Mouse (Mus musculus): Measurements from ENCODE around the gene Gm20518. TPM values are rescaled to one million over a fixed set of nuclear protein-coding genes. Genes with fewer than 3 reads are reported as not detected.

The Gm20518 gene
- total and polyA plus RNA-seq, 3 experiments = 0.09 to 1.0 (median 0.75) TPM

GRCm38 (mm10) chr16:17911052-17911595, 19.7 kb upstream of the Gm20518 start, which contains the start of gene Ess2:
TSS of gene Ess2 (minus strand) at chr16:17911348.
- H3K27me3 ChIP-seq (ENCODE audit: insufficient read depth, low read length) = peaks cover 36% of the 10 kb centered on the region
- ATAC-seq (ENCODE audit: extremely low read depth, insufficient number of reproducible peaks, low FRiP score, poor library complexity, severe bottlenecking) (peak; percentile 96), DNase-seq (ENCODE audit: low spot score) (peak; percentile 96)
- TF ChIP-seq CTCF (IDR thresholded peaks at IDR 0.05; ENCODE audit: low read depth, low read length) (0 out of 2 replicates have a peak, but pooled peaks have one; percentile 28), TAL1 (conservative IDR thresholded peaks at IDR 0.05; ENCODE audit: low read depth, low read length) (no peak)
- peaks cover 39% of the 10 kb centered on the region for H3K36me3 ChIP-seq (replicated peaks)
- H3K4me3 ChIP-seq (ENCODE audit: low read depth, low read length) = peak within 1 kb of the TSS; percentile 81
- H3K4me1 ChIP-seq (ENCODE audit: insufficient read depth, low read depth, low read length) = peaks cover 11% of the 10 kb centered on the region
- H3K9me3 ChIP-seq (replicated peaks) = peaks cover 11% of the 10 kb centered on the region

- Histone ChIP-seq H3K27me3 (ENCODE audit: insufficient read depth, low read length) (peaks cover 20% of the 10 kb centered on the region), H3K4me3 (ENCODE audit: low read depth, low read length) (no peak within 1 kb of the TSS), H3K9me3 (replicated peaks) (no peaks in the 10 kb centered on the region), H3K4me1 (ENCODE audit: insufficient read depth, low read depth, low read length) (no peaks in the 10 kb centered on the region), H3K36me3 (replicated peaks) (peaks cover 56% of the 10 kb centered on the region)
- no peak for TF ChIP-seq TAL1 (conservative IDR thresholded peaks at IDR 0.05; ENCODE audit: low read depth, low read length)
- no peak for TF ChIP-seq POLR2AphosphoS5 (IDR thresholded peaks at IDR 0.05; ENCODE audit: insufficient replicate concordance, low read depth, low read length)
- no peak for TF ChIP-seq GATA2 (IDR thresholded peaks at IDR 0.05; ENCODE audit: borderline replicate concordance, low read depth, low read length)
- TF ChIP-seq CTCF (IDR thresholded peaks at IDR 0.05; ENCODE audit: low read depth, low read length) = no peak
- TF ChIP-seq GATA1 (IDR thresholded peaks at IDR 0.05; ENCODE audit: borderline replicate concordance, low read length) = no peak
- ATAC-seq (ENCODE audit: extremely low read depth, insufficient number of reproducible peaks, low FRiP score, poor library complexity, severe bottlenecking) (no peak), DNase-seq (ENCODE audit: low spot score) (no peak)
These were observed 7.0 kb upstream of the Gm20518 start, which contains the start of the genes Dgcr2 and Tssk2 for GRCm38 (mm10) chr16:17898462-17898861. TSS of gene Dgcr2 (minus strand) at chr16:17898562. TSS of gene Tssk2 (plus strand) at chr16:17898637.

- Histone ChIP-seq H3K4me3 (ENCODE audit: low read depth, low read length) (no peak overlapping the region), H3K9me3 (replicated peaks) (no peaks in the 10 kb centered on the region), H3K36me3 (replicated peaks) (peaks cover 32% of the 10 kb centered on the region), H3K4me1 (ENCODE audit: insufficient read depth, low read depth, low read length) (peaks cover 7% of the 10 kb centered on the region), H3K27me3 (ENCODE audit: insufficient read depth, low read length) (peaks cover 20% of the 10 kb centered on the region)
- no peak for DNase-seq (ENCODE audit: low spot score)
- ATAC-seq (ENCODE audit: extremely low read depth, insufficient number of reproducible peaks, low FRiP score, poor library complexity, severe bottlenecking) = no peak
- TF ChIP-seq GATA2 (IDR thresholded peaks at IDR 0.05; ENCODE audit: borderline replicate concordance, low read depth, low read length) (no peak), GATA1 (IDR thresholded peaks at IDR 0.05; ENCODE audit: borderline replicate concordance, low read length) (no peak), CTCF (IDR thresholded peaks at IDR 0.05; ENCODE audit: low read depth, low read length) (no peak), POLR2AphosphoS5 (IDR thresholded peaks at IDR 0.05; ENCODE audit: insufficient replicate concordance, low read depth, low read length) (no peak), TAL1 (conservative IDR thresholded peaks at IDR 0.05; ENCODE audit: low read depth, low read length) (no peak)
These were observed 4.6 kb upstream of the Gm20518 start for GRCm38 (mm10) chr16:17896091-17896490.

- ATAC-seq (ENCODE audit: extremely low read depth, insufficient number of reproducible peaks, low FRiP score, poor library complexity, severe bottlenecking) (no peak), DNase-seq (ENCODE audit: low spot score) (no peak)
- H3K4me3 ChIP-seq (ENCODE audit: low read depth, low read length) = no peak within 1 kb of the TSS
- peaks cover 20% of the 10 kb centered on the region for H3K27me3 ChIP-seq (ENCODE audit: insufficient read depth, low read length)
- H3K36me3 ChIP-seq (replicated peaks) = peaks cover 21% of the 10 kb centered on the region
- H3K4me1 ChIP-seq (ENCODE audit: insufficient read depth, low read depth, low read length) = peaks cover 22% of the 10 kb centered on the region
- H3K9me3 ChIP-seq (replicated peaks) = no peaks in the 10 kb centered on the region
- TF ChIP-seq GATA2 (IDR thresholded peaks at IDR 0.05; ENCODE audit: borderline replicate concordance, low read depth, low read length) (no peak), GATA1 (IDR thresholded peaks at IDR 0.05; ENCODE audit: borderline replicate concordance, low read length) (no peak), CTCF (IDR thresholded peaks at IDR 0.05; ENCODE audit: low read depth, low read length) (no peak), POLR2AphosphoS5 (IDR thresholded peaks at IDR 0.05; ENCODE audit: insufficient replicate concordance, low read depth, low read length) (no peak), TAL1 (conservative IDR thresholded peaks at IDR 0.05; ENCODE audit: low read depth, low read length) (no peak)
These were observed 2.5 kb upstream of the Gm20518 start, which contains the start of gene Tssk1 for GRCm38 (mm10) chr16:17893923-17894322. TSS of gene Tssk1 (plus strand) at chr16:17894223.

- DNase-seq (ENCODE audit: low spot score) = no peak
- Histone ChIP-seq H3K4me3 (ENCODE audit: low read depth, low read length) (no peak overlapping the region), H3K27me3 (ENCODE audit: insufficient read depth, low read length) (peaks cover 20% of the 10 kb centered on the region), H3K4me1 (ENCODE audit: insufficient read depth, low read depth, low read length) (peaks cover 22% of the 10 kb centered on the region), H3K9me3 (replicated peaks) (no peaks in the 10 kb centered on the region), H3K36me3 (replicated peaks) (peaks cover 10% of the 10 kb centered on the region)
- TF ChIP-seq POLR2AphosphoS5 (IDR thresholded peaks at IDR 0.05; ENCODE audit: insufficient replicate concordance, low read depth, low read length) = no peak
- TF ChIP-seq GATA2 (IDR thresholded peaks at IDR 0.05; ENCODE audit: borderline replicate concordance, low read depth, low read length) = no peak
- no peak for TF ChIP-seq TAL1 (conservative IDR thresholded peaks at IDR 0.05; ENCODE audit: low read depth, low read length)
- TF ChIP-seq CTCF (IDR thresholded peaks at IDR 0.05; ENCODE audit: low read depth, low read length) = no peak
- TF ChIP-seq GATA1 (IDR thresholded peaks at IDR 0.05; ENCODE audit: borderline replicate concordance, low read length) = no peak
- no peak for ATAC-seq (ENCODE audit: extremely low read depth, insufficient number of reproducible peaks, low FRiP score, poor library complexity, severe bottlenecking)
These were observed 1.1 kb upstream of the Gm20518 start for GRCm38 (mm10) chr16:17892606-17893005.

GRCm38 (mm10) chr16:17890917-17891566, 429 bp downstream of the Gm20518 start:
- H3K4me3 ChIP-seq (ENCODE audit: low read depth, low read length) = peak overlapping the region; percentile 99
- DNase-seq (ENCODE audit: low spot score) = peak; percentile 40
- no peak for TF ChIP-seq GATA1 (IDR thresholded peaks at IDR 0.05; ENCODE audit: borderline replicate concordance, low read length)
- no peak for TF ChIP-seq GATA2 (IDR thresholded peaks at IDR 0.05; ENCODE audit: borderline replicate concordance, low read depth, low read length)
- no peak for TF ChIP-seq TAL1 (conservative IDR thresholded peaks at IDR 0.05; ENCODE audit: low read depth, low read length)
- no peak for TF ChIP-seq CTCF (IDR thresholded peaks at IDR 0.05; ENCODE audit: low read depth, low read length)
- TF ChIP-seq POLR2AphosphoS5 (IDR thresholded peaks at IDR 0.05; ENCODE audit: insufficient replicate concordance, low read depth, low read length) = no peak
- ATAC-seq (ENCODE audit: extremely low read depth, insufficient number of reproducible peaks, low FRiP score, poor library complexity, severe bottlenecking) = no peak
- peaks cover 15% of the 10 kb centered on the region for H3K27me3 ChIP-seq (ENCODE audit: insufficient read depth, low read length)
- H3K36me3 ChIP-seq (replicated peaks) = peaks cover 17% of the 10 kb centered on the region
- no peaks in the 10 kb centered on the region for H3K9me3 ChIP-seq (replicated peaks)
- H3K4me1 ChIP-seq (ENCODE audit: insufficient read depth, low read depth, low read length) = peaks cover 29% of the 10 kb centered on the region
